Mouse (Mus musculus) heart, postnatal 0 days (tissue): ENCODE data around the gene Arhgdig.

Experiments
- CTCF ChIP-seq: IDR thresholded peaks from 2 replicates; pipeline ENCODE4 v1.5.1; 2016; ENCODE audit warnings: antibody characterized with exemption, control low read depth, low read depth
- EP300 ChIP-seq: IDR thresholded peaks from 2 replicates; pipeline ENCODE4 v1.6.1; 2016; ENCODE audit warnings: antibody characterized with exemption, low read depth

DNA sequence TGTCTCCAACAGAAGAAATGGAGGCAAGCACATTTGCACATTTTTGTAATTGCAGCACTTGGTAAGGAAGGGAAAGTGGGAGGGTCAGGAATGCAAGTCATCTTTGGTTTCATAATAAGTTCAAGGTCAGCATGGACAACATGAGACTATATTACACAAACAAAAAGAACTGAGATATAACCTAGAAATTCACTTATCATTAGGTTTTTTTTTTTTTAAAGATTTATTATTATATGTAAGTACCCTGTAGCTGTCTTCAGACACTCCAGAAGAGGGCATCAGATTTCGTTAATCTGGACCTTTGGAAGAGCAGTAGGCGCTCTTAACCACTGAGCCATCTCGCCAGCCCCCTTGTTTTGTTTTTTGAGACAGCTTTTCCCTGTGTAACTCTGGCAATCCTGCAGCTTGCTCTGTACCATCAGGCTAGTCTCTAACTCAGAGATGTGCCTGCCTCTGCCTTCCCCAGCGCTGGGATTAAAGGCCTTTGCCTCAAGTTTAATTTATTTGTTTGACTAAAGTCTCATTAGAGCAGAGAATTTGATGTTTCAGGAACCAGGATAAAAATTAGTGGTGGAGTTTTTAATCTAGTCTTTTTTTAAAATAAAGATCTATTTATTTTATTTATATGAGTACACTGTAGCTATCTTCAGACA is 44.4 kb upstream of the Arhgdig start:
- TF ChIP-seq EP300 (no peak), CTCF (no peak)
